ENCODE assay signal across 10 mouse cellular contexts in genomic region chr4:118642346-118643190, GRCm38 (mm10). TPM values are rescaled to one million over a fixed set of nuclear protein-coding genes. Genes with fewer than 3 reads are reported as not detected.
DNase-seq lines count a peak whose midpoint lies in the region; ATAC-seq and TF ChIP-seq lines count a peak whose summit lies in the region.
"Had no signal": no experiment of that assay in that cellular context is flagged by ENCODE, and none has a peak within 500 bp of the region (broad histone marks: within the 10 kb centered on the region; RNA-seq: fewer than 3 reads in every experiment).

No protein-coding gene starts in this region.

- dilution Hi-C loops in CH12.LX (cut with MboI; ENCODE audit: extremely low pct_ligation_motif_present, extremely low pct_unique_long_range_greater_than_20kb, low sequenced_read_pairs): no loop called here

- no peaks in the 10 kb centered on the region for H3K36me3 ChIP-seq in forebrain, embryonic 13.5 days (ENCODE audit: poor library complexity, severe bottlenecking)
- no peaks in the 10 kb centered on the region for H3K36me3 ChIP-seq in forebrain, embryonic 16.5 days (ENCODE audit: control insufficient read depth, insufficient read depth)
- H3K36me3 ChIP-seq in kidney, embryonic 14.5 days (ENCODE audit: control insufficient read depth, insufficient read depth, low read length): no peaks in the 10 kb centered on the region
- no peaks in the 10 kb centered on the region for H3K36me3 ChIP-seq in CH12.LX (replicated peaks in 1 of 2; ENCODE audit: control insufficient read depth in 1 of 2, insufficient read depth in 1 of 2, low read length in 1 of 2)
- no peaks in the 10 kb centered on the region for H3K36me3 ChIP-seq in liver, embryonic 12.5 days

- intact Hi-C loops in heart, postnatal 14 days (cut with DNase I): no loop called here

- H3K9me3 ChIP-seq in forebrain, embryonic 13.5 days (replicated peaks): no peaks in the 10 kb centered on the region
- no peaks in the 10 kb centered on the region for H3K9me3 ChIP-seq in forebrain, embryonic 16.5 days (ENCODE audit: control insufficient read depth, low read length)
- H3K9me3 ChIP-seq in kidney, embryonic 14.5 days (ENCODE audit: control insufficient read depth, low read length): no peaks in the 10 kb centered on the region
- no peaks in the 10 kb centered on the region for H3K9me3 ChIP-seq in CH12.LX (replicated peaks; ENCODE audit: low read length)
- no peaks in the 10 kb centered on the region for H3K9me3 ChIP-seq in liver, embryonic 12.5 days (replicated peaks)

- in situ Hi-C loops in CH12.LX (cut with MboI; ENCODE audit: low pct_ligation_motif_present, low pct_unique_long_range_greater_than_20kb, low sequenced_read_pairs): loop anchor here (10.0 kb wide), 1 partner anchor 332 kb away; no protein-coding TSS in a partner anchor

- no peaks in the 10 kb centered on the region for H3K79me2 ChIP-seq in CH12.LX (replicated peaks; ENCODE audit: control insufficient read depth, extremely low read depth, insufficient read depth, poor library complexity, severe bottlenecking)

- no peaks in the 10 kb centered on the region for H3K27me3 ChIP-seq in forebrain, embryonic 13.5 days
- no peaks in the 10 kb centered on the region for H3K27me3 ChIP-seq in forebrain, embryonic 16.5 days (replicated peaks; ENCODE audit: control insufficient read depth, insufficient read depth, low read length)
- H3K27me3 ChIP-seq in kidney, embryonic 14.5 days (ENCODE audit: control insufficient read depth, insufficient read depth, low read length): no peaks in the 10 kb centered on the region
- H3K27me3 ChIP-seq in CH12.LX (replicated peaks): peaks cover 5% of the 10 kb centered on the region
- H3K27me3 ChIP-seq in liver, embryonic 12.5 days (replicated peaks): no peaks in the 10 kb centered on the region; the same call in 1 of the 2 replicates

- peak overlapping the region; percentile 4; the same call in 1 of the 2 replicates for H3K4me2 ChIP-seq in forebrain, embryonic 13.5 days
- no peak overlapping the region for H3K4me2 ChIP-seq in forebrain, embryonic 16.5 days (ENCODE audit: low read length)
- H3K4me2 ChIP-seq in kidney, embryonic 14.5 days (replicated peaks; ENCODE audit: low read depth, low read length): no peak overlapping the region
- no peak overlapping the region for H3K4me2 ChIP-seq in CH12.LX (ENCODE audit: insufficient read depth, low read depth, poor library complexity, severe bottlenecking)
- no peak overlapping the region for H3K4me2 ChIP-seq in liver, embryonic 12.5 days

- H3K4me1 ChIP-seq in forebrain, embryonic 13.5 days: peaks cover 7% of the 10 kb centered on the region; the same call in 1 of the 2 replicates
- no peaks in the 10 kb centered on the region for H3K4me1 ChIP-seq in forebrain, embryonic 16.5 days (replicated peaks; ENCODE audit: control insufficient read depth, insufficient read depth, low read length)
- H3K4me1 ChIP-seq in kidney, embryonic 14.5 days (ENCODE audit: control insufficient read depth, insufficient read depth, low read length): no peaks in the 10 kb centered on the region
- H3K4me1 ChIP-seq in CH12.LX (ENCODE audit: control insufficient read depth in 1 of 2, insufficient read depth in 2 of 2): no peaks in the 10 kb centered on the region
- no peaks in the 10 kb centered on the region for H3K4me1 ChIP-seq in liver, embryonic 12.5 days

- H3K4me3 ChIP-seq in forebrain, embryonic 13.5 days: no peak overlapping the region
- H3K4me3 ChIP-seq in forebrain, embryonic 16.5 days (replicated peaks; ENCODE audit: low read length): no peak overlapping the region
- no peak overlapping the region for H3K4me3 ChIP-seq in kidney, embryonic 14.5 days (ENCODE audit: low read length)
- no peak overlapping the region for H3K4me3 ChIP-seq in CH12.LX (replicated peaks in 1 of 3; ENCODE audit: low read depth in 2 of 3, low read length in 2 of 3, poor library complexity in 1 of 3)
- H3K4me3 ChIP-seq in liver, embryonic 12.5 days: no peak overlapping the region

- H3K27ac ChIP-seq in forebrain, embryonic 13.5 days: no peak overlapping the region
- no peak overlapping the region for H3K27ac ChIP-seq in forebrain, embryonic 16.5 days (ENCODE audit: low read length)
- H3K27ac ChIP-seq in kidney, embryonic 14.5 days (ENCODE audit: low read depth, low read length): no peak overlapping the region
- no peak overlapping the region for H3K27ac ChIP-seq in CH12.LX (ENCODE audit: insufficient read depth, low read depth)
- no peak overlapping the region for H3K27ac ChIP-seq in liver, embryonic 12.5 days

- TF ChIP-seq EP300 in CH12.LX (IDR thresholded peaks at IDR 0.05; ENCODE audit: low read length): no peak

- no peak for TF ChIP-seq CTCF in CH12.LX (conservative IDR thresholded peaks at IDR 0.05 in 1 of 2, IDR thresholded peaks at IDR 0.05 in 1 of 2; ENCODE audit: low read depth in 2 of 2, low read length in 2 of 2)

- no peak for TF ChIP-seq POLR2A in CH12.LX (IDR thresholded peaks at IDR 0.05; ENCODE audit: low read depth, low read length)

- no peak for ATAC-seq in forebrain, embryonic 13.5 days
- no peak for ATAC-seq in forebrain, embryonic 16.5 days
- ATAC-seq in kidney, embryonic 14.5 days (ENCODE audit: low FRiP score, low TSS enrichment): no peak
- no peak for ATAC-seq in megakaryocyte, adult 5-6 weeks (ENCODE audit: poor library complexity, severe bottlenecking)
- no peak for ATAC-seq in liver, embryonic 12.5 days

- peak; percentile 53 to 54 for DNase-seq in kidney, postnatal 4 days
- DNase-seq in CH12.LX (ENCODE audit: extremely low read depth): no peak
- peak; percentile 16 to 38 for DNase-seq in heart, postnatal 14 days

- H3K9ac ChIP-seq in forebrain, embryonic 13.5 days: no peak overlapping the region
- no peak overlapping the region for H3K9ac ChIP-seq in forebrain, embryonic 16.5 days (replicated peaks; ENCODE audit: low read depth, low read length)
- no peak overlapping the region for H3K9ac ChIP-seq in kidney, embryonic 14.5 days (ENCODE audit: low read depth, low read length)
- H3K9ac ChIP-seq in CH12.LX (ENCODE audit: insufficient read depth, low read depth): no peak overlapping the region
- no peak overlapping the region for H3K9ac ChIP-seq in liver, embryonic 12.5 days

- TF ChIP-seq RAD21 in CH12.LX (IDR thresholded peaks at IDR 0.05; ENCODE audit: low read depth, low read length): no peak

- WGBS in forebrain, embryonic 13.5 days: 38% methylated on average over 20 of the region's 20 CpGs
- 30% methylated on average over 20 of the region's 20 CpGs for WGBS in forebrain, embryonic 16.5 days
- 46% methylated on average over 20 of the region's 20 CpGs for whole genome bisulfite sequencing in kidney, embryonic 14.5 days
- 45% methylated on average over 20 of the region's 20 CpGs for WGBS in liver, embryonic 12.5 days (ENCODE audit: insufficient replicate concordance)

TF ChIP-seq in CH12.LX, 34 proteins besides CTCF, POLR2A, EP300 and RAD21:
- TF ChIP-seq BHLHE40 (IDR thresholded peaks at IDR 0.05; ENCODE audit: low read depth, low read length) (0 out of 2 replicates have a peak, but pooled peaks have one; percentile 30), USF2 (conservative IDR thresholded peaks at IDR 0.05; ENCODE audit: low read depth, low read length) (no peak)

RNA-seq across cellular contexts. Expression of gene Olfr62, which starts 16.2 kb away (rescaled TPM):
- not detected in 2 replicates for polyA plus RNA-seq in forebrain, embryonic 13.5 days (2015; fragmentation: Nextera tagmentation; extraction: Ambion mirVana)
- not detected in 2 replicates for polyA plus RNA-seq in forebrain, embryonic 16.5 days (2015; fragmentation: Nextera tagmentation; extraction: Ambion mirVana)
- not detected in 2 replicates for polyA plus RNA-seq in kidney, embryonic 14.5 days (2014; fragmentation: Nextera tagmentation; extraction: Ambion mirVana)
- total RNA-seq in CH12.LX (2012; rRNA removed) (not detected in 2 replicates), CH12.LX (2014; rRNA removed) (not detected in 2 replicates)
- not detected in 2 replicates for polyA plus RNA-seq in CH12.LX (2012; ENCODE audit: insufficient read length, low read depth)
- not detected for total RNA-seq in heart, postnatal 14 days (2021)
- not detected in 2 replicates for total RNA-seq in megakaryocyte, adult 5-6 weeks (2015)
- not detected in 2 replicates for total RNA-seq in megakaryocyte, adult 5-6 weeks (2017)
- polyA plus RNA-seq in liver, embryonic 12.5 days (2016; fragmentation: Nextera tagmentation; extraction: Ambion mirVana): not detected in 2 replicates
- total RNA-seq: adrenal gland, adult 18-20 months; layer of hippocampus, postnatal 14 days had no signal

RNA-seq across cellular contexts. Expression of gene Ebna1bp2, which starts 22.0 kb away (rescaled TPM):
- polyA plus RNA-seq in forebrain, embryonic 13.5 days (2015; fragmentation: Nextera tagmentation; extraction: Ambion mirVana): 147 and 168 TPM in 2 replicates
- 138 and 150 TPM in 2 replicates for polyA plus RNA-seq in forebrain, embryonic 16.5 days (2015; fragmentation: Nextera tagmentation; extraction: Ambion mirVana)
- polyA plus RNA-seq in kidney, embryonic 14.5 days (2014; fragmentation: Nextera tagmentation; extraction: Ambion mirVana): 199 and 222 TPM in 2 replicates
- total RNA-seq in CH12.LX (2012; rRNA removed): 167 and 209 TPM in 2 replicates
- total RNA-seq in CH12.LX (2014; rRNA removed): 271 and 276 TPM in 2 replicates
- 257 and 309 TPM in 2 replicates for polyA plus RNA-seq in CH12.LX (2012; ENCODE audit: insufficient read length, low read depth)
- total RNA-seq in heart, postnatal 14 days (2021): 10 to 100 TPM; 31.4 to 35.2 TPM
- 54.9 and 61.9 TPM in 2 replicates for total RNA-seq in megakaryocyte, adult 5-6 weeks (2015)
- total RNA-seq in megakaryocyte, adult 5-6 weeks (2017): 46.8 and 63.7 TPM in 2 replicates
- polyA plus RNA-seq in liver, embryonic 12.5 days (2016; fragmentation: Nextera tagmentation; extraction: Ambion mirVana): 160 and 164 TPM in 2 replicates

RNA-seq across cellular contexts. Expression of gene Cfap57, which starts 22.0 kb away (rescaled TPM):
- polyA plus RNA-seq in forebrain, embryonic 13.5 days (2015; fragmentation: Nextera tagmentation; extraction: Ambion mirVana): 0.78 and 0.90 TPM in 2 replicates
- polyA plus RNA-seq in forebrain, embryonic 16.5 days (2015; fragmentation: Nextera tagmentation; extraction: Ambion mirVana): 0.72 and 1.3 TPM in 2 replicates
- 0.08 and 0.17 TPM in 2 replicates for polyA plus RNA-seq in kidney, embryonic 14.5 days (2014; fragmentation: Nextera tagmentation; extraction: Ambion mirVana)
- total RNA-seq in CH12.LX (2012; rRNA removed) (not detected in 2 replicates), CH12.LX (2014; rRNA removed) (not detected in 2 replicates)
- polyA plus RNA-seq in CH12.LX (2012; ENCODE audit: insufficient read length, low read depth): not detected in 2 replicates
- total RNA-seq in heart, postnatal 14 days (2021): under 1 TPM; 0.07 to 0.12 TPM
- total RNA-seq in megakaryocyte, adult 5-6 weeks (2015): not detected in 2 replicates
- total RNA-seq in megakaryocyte, adult 5-6 weeks (2017): 0.16 and 0.18 TPM in 2 replicates
- 1.3 and 1.5 TPM in 2 replicates for polyA plus RNA-seq in liver, embryonic 12.5 days (2016; fragmentation: Nextera tagmentation; extraction: Ambion mirVana)
- total RNA-seq: adrenal gland, adult 18-20 months had no signal

RNA-seq across cellular contexts. Expression of gene Olfr1342, which starts 50.0 kb away (rescaled TPM):
- polyA plus RNA-seq in forebrain, embryonic 13.5 days (2015; fragmentation: Nextera tagmentation; extraction: Ambion mirVana): not detected in 2 replicates
- polyA plus RNA-seq in forebrain, embryonic 16.5 days (2015; fragmentation: Nextera tagmentation; extraction: Ambion mirVana): not detected in 2 replicates
- 0.15 TPM in 1 of 2 replicates, not detected in the other for polyA plus RNA-seq in kidney, embryonic 14.5 days (2014; fragmentation: Nextera tagmentation; extraction: Ambion mirVana)
- total RNA-seq in CH12.LX (2012; rRNA removed) (not detected in 2 replicates), CH12.LX (2014; rRNA removed) (not detected in 2 replicates)
- not detected in 2 replicates for polyA plus RNA-seq in CH12.LX (2012; ENCODE audit: insufficient read length, low read depth)
- not detected for total RNA-seq in heart, postnatal 14 days (2021)
- not detected in 2 replicates for total RNA-seq in megakaryocyte, adult 5-6 weeks (2015)
- not detected in 2 replicates for total RNA-seq in megakaryocyte, adult 5-6 weeks (2017)
- polyA plus RNA-seq in liver, embryonic 12.5 days (2016; fragmentation: Nextera tagmentation; extraction: Ambion mirVana): not detected in 2 replicates
- total RNA-seq: adrenal gland, adult 18-20 months; layer of hippocampus, postnatal 14 days had no signal
